Mouse (Mus musculus): ENCODE data around the gene 2010005H15Rik. TPM values are rescaled to one million over a fixed set of nuclear protein-coding genes. Genes with fewer than 3 reads are reported as not detected.
"Not testable (repeated sequence)": the region's sequence is repeated elsewhere in the genome, so short reads cannot be mapped to it uniquely, and the experiment has no call there.

Gene 2010005H15Rik
- polyA plus RNA-seq (2015; fragmentation: Nextera tagmentation; extraction: Ambion mirVana), result not detected in 2 replicates

DNA sequence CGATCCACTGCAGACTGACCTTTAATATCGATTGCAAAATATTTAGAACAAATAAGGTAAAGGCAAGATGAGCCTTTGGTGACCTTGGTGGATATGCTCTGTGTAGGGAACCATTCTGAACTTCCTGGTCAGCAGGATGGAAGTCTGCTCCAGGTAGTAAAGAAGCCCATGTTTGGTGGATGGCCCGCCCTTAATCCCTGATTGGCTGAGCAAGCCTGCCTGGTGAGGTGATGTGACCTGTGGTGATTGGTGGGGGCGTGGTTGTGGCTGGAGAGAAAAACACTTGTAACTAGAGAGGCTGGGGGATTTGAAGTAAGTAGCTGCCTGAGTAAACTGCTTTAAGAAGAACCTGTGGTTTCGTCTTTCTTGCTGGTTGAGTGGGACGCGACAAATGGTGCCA, at the start of gene 2010005H15Rik:
2010005H15Rik (plus strand) TSS at position 301 of the 400 bp plus-strand sequence.
- not testable (repeated sequence) for H3K27me3 ChIP-seq (replicated peaks; ENCODE audit: control insufficient read depth, insufficient read depth, low read length); H3K9ac ChIP-seq (replicated peaks; ENCODE audit: low read depth, low read length); H3K4me3 ChIP-seq (replicated peaks; ENCODE audit: low read length); H3K27ac ChIP-seq (ENCODE audit: low read length); H3K36me3 ChIP-seq (ENCODE audit: control insufficient read depth, insufficient read depth); ATAC-seq; H3K4me1 ChIP-seq (replicated peaks; ENCODE audit: control insufficient read depth, insufficient read depth, low read length); H3K4me2 ChIP-seq (ENCODE audit: low read length); H3K9me3 ChIP-seq (ENCODE audit: control insufficient read depth, low read length)
- WGBS, result 97% methylated on average over 6 of the region's 7 CpGs

DNA sequence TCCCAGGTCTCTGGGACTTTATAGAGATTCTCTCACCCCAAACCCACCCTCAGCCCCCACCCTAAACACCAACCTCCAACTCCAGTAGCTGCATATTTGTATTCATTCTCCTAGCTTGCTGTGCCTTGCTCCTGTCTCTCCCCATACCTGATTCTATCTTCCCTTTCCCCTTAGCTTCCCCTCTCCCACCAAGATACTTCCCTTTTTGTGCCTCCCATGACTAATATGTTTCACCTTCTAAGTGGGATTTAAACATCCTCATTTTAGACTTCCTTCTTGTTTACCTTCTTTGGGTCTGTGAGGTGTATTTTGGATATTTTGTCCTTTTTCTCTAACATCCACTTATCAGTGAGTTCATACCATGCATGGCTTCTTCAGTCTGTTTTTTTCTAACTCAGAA, 45.2 kb upstream of the 2010005H15Rik start:
- H3K4me1 ChIP-seq (replicated peaks; ENCODE audit: control insufficient read depth, insufficient read depth, low read length), result no peaks in the 10 kb centered on the region
- no peak overlapping the region for H3K4me2 ChIP-seq (ENCODE audit: low read length)
- no peaks in the 10 kb centered on the region for H3K9me3 ChIP-seq (ENCODE audit: control insufficient read depth, low read length)
- H3K4me3 ChIP-seq (replicated peaks; ENCODE audit: low read length), result no peak overlapping the region
- H3K27ac ChIP-seq (ENCODE audit: low read length), result no peak overlapping the region
- no peaks in the 10 kb centered on the region for H3K36me3 ChIP-seq (ENCODE audit: control insufficient read depth, insufficient read depth)
- no peak for ATAC-seq
- no peaks in the 10 kb centered on the region for H3K27me3 ChIP-seq (replicated peaks; ENCODE audit: control insufficient read depth, insufficient read depth, low read length)
- H3K9ac ChIP-seq (replicated peaks; ENCODE audit: low read depth, low read length), result no peak overlapping the region

DNA sequence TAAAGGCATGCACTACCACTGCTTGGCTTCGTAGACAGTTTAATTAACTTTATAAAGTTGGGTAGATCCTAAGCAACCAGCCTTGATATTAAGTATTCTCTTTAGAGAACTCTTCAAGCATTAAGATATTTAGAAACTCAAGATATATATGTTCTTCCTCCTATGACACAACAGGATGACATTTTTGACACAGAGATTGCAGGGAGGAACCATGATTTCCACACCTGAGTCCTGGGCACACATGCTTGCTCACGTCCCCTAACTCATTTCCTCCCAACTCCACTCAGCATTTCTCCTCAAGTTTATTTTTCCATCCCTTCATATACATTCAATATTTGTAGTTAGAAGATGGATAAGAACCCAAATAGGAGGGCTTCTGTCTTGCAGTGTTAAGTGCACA, 41.4 kb upstream of the 2010005H15Rik start:
- Histone ChIP-seq H3K27ac (ENCODE audit: low read length) (no peak overlapping the region), H3K36me3 (ENCODE audit: control insufficient read depth, insufficient read depth) (no peaks in the 10 kb centered on the region), H3K27me3 (replicated peaks; ENCODE audit: control insufficient read depth, insufficient read depth, low read length) (no peaks in the 10 kb centered on the region), H3K4me2 (ENCODE audit: low read length) (no peak overlapping the region), H3K4me3 (replicated peaks; ENCODE audit: low read length) (no peak overlapping the region), H3K9me3 (ENCODE audit: control insufficient read depth, low read length) (no peaks in the 10 kb centered on the region), H3K9ac (replicated peaks; ENCODE audit: low read depth, low read length) (no peak overlapping the region), H3K4me1 (replicated peaks; ENCODE audit: control insufficient read depth, insufficient read depth, low read length) (no peaks in the 10 kb centered on the region)
- WGBS, result 79% methylated on average over 2 of the region's 2 CpGs
- no peak for ATAC-seq

DNA sequence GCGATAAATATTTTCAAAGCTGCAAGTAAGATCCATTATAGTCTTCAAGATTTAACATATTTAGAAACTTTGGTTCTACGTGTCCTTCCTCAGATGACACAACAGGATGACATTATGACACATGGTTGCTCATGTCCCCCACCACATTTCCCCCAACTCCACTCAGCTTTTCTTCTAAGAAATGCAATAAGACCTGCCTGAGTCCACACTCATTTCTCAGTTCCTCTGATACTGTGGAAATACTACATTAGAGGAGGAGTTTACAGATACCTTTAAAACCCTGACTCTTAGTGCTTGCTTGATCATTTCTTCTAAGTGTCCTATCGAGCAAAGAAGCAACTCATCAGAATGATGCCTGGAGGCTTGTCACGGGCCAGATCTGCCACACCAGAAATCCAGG, 37.4 kb upstream of the 2010005H15Rik start, which contains the start of gene Gm5483:
Gm5483 (plus strand) TSS at position 301 of the 400 bp plus-strand sequence.
- H3K4me3 ChIP-seq (replicated peaks; ENCODE audit: low read length); H3K4me2 ChIP-seq (ENCODE audit: low read length); H3K9me3 ChIP-seq (ENCODE audit: control insufficient read depth, low read length); H3K9ac ChIP-seq (replicated peaks; ENCODE audit: low read depth, low read length); H3K4me1 ChIP-seq (replicated peaks; ENCODE audit: control insufficient read depth, insufficient read depth, low read length); ATAC-seq; H3K27ac ChIP-seq (ENCODE audit: low read length); H3K36me3 ChIP-seq (ENCODE audit: control insufficient read depth, insufficient read depth); H3K27me3 ChIP-seq (replicated peaks; ENCODE audit: control insufficient read depth, insufficient read depth, low read length): not testable (repeated sequence)
- 86% methylated on average over 4 of the region's 4 CpGs for WGBS

DNA sequence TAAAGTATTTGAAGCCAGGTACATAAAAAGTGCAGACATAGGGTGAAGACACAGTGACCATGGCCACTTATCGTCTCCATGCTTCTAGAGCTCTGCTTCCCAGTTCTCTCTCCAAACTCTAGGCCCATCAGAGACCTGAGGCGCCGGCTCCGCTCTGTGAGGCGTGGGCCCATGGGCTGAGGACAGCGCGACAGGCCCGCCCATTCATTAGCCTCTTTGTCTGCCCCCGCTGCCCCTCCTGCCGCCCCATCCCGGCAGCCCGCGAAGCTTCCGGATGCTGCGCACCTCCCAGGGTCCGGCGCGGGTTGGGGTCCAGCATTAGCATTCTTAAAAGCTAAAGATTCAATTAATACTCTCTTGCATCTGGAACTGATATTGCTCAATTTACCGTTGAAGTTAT, 22.0 kb upstream of the 2010005H15Rik start:
- Histone ChIP-seq H3K27ac (ENCODE audit: low read length) (no peak overlapping the region), H3K9ac (replicated peaks; ENCODE audit: low read depth, low read length) (no peak overlapping the region), H3K36me3 (ENCODE audit: control insufficient read depth, insufficient read depth) (no peaks in the 10 kb centered on the region), H3K4me3 (replicated peaks; ENCODE audit: low read length) (no peak overlapping the region), H3K4me2 (ENCODE audit: low read length) (no peak overlapping the region), H3K9me3 (ENCODE audit: control insufficient read depth, low read length) (no peaks in the 10 kb centered on the region), H3K27me3 (replicated peaks; ENCODE audit: control insufficient read depth, insufficient read depth, low read length) (no peaks in the 10 kb centered on the region), H3K4me1 (replicated peaks; ENCODE audit: control insufficient read depth, insufficient read depth, low read length) (no peaks in the 10 kb centered on the region)
- 47% methylated on average over 19 of the region's 19 CpGs for WGBS
- ATAC-seq, result no peak

DNA sequence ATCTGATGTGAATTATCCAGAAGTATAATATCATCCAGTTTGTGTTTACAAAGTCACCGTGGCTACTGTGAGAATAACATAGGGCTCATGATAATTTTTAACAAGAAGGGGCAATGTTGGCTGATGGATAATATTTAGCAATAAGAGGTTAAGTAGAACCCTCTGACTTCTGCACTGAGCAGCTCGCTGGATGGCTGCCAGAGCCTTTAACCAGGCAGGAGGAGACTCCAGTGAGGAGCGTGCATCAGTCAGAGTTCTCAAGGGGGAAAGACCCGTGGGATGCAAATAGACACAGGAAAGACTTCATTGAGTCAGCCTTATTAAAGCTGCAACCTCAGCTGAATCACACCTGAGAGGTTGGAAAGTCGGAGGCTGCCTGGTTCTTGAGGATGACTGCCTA, 17.4 kb upstream of the 2010005H15Rik start:
- Histone ChIP-seq H3K9me3 (ENCODE audit: control insufficient read depth, low read length) (no peaks in the 10 kb centered on the region), H3K27me3 (replicated peaks; ENCODE audit: control insufficient read depth, insufficient read depth, low read length) (no peaks in the 10 kb centered on the region), H3K4me2 (ENCODE audit: low read length) (no peak overlapping the region), H3K9ac (replicated peaks; ENCODE audit: low read depth, low read length) (no peak overlapping the region), H3K4me1 (replicated peaks; ENCODE audit: control insufficient read depth, insufficient read depth, low read length) (no peaks in the 10 kb centered on the region), H3K36me3 (ENCODE audit: control insufficient read depth, insufficient read depth) (no peaks in the 10 kb centered on the region), H3K4me3 (replicated peaks; ENCODE audit: low read length) (no peak overlapping the region), H3K27ac (ENCODE audit: low read length) (no peak overlapping the region)
- ATAC-seq, result no peak
- 77% methylated on average over 5 of the region's 5 CpGs for WGBS

DNA sequence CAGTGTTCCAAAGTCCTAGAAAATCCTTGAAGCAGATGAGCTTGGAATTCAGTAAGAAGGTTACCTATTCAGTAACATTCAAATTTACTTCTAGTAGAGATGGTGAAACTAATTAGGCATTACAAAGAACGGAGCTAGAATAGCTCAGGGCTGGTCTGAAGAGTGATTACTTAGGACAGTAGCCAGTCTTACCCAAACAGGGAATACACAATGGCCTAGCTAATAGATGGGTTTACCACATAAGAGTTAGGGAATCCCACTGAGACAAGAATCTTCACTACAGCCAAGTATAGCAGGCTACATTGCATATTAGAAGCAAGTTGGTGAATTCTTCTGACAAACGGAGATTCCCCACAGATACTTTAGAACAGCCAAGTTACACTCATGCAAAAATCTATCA, 15.6 kb upstream of the 2010005H15Rik start:
- not testable (repeated sequence) for ATAC-seq; H3K9me3 ChIP-seq (ENCODE audit: control insufficient read depth, low read length); H3K4me2 ChIP-seq (ENCODE audit: low read length); H3K27me3 ChIP-seq (replicated peaks; ENCODE audit: control insufficient read depth, insufficient read depth, low read length); H3K9ac ChIP-seq (replicated peaks; ENCODE audit: low read depth, low read length); H3K27ac ChIP-seq (ENCODE audit: low read length); H3K4me1 ChIP-seq (replicated peaks; ENCODE audit: control insufficient read depth, insufficient read depth, low read length); H3K36me3 ChIP-seq (ENCODE audit: control insufficient read depth, insufficient read depth); H3K4me3 ChIP-seq (replicated peaks; ENCODE audit: low read length)
- WGBS, result 39% methylated on average over 2 of the region's 2 CpGs

DNA sequence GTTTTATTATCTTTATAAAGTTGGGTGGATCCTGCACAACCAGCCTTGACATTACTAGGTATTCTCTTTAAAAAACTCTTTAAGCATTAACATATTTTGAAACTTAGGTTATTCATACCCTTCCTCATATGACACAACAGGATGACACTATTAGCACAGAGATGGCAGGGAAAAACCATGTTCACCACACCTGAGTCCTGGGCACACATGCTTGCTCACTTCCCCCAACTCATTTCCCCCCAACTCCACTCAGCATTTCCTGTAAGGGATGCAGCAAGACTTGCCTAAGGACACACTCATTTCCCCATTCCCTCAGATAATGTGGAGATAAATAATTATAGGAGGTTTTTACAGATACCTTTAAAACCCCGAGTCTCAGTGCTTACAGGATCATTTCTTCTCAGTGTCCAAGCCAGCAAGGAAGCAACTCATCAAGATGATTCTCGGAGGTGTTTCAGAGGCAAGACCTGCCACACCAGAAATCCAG, 11.3 kb upstream of the 2010005H15Rik start, which contains the start of gene Gm5416:
Gm5416 (plus strand) TSS at position 437 of the 487 bp plus-strand sequence.
- no peak for ATAC-seq
- Histone ChIP-seq H3K36me3 (ENCODE audit: control insufficient read depth, insufficient read depth) (no peaks in the 10 kb centered on the region), H3K4me1 (replicated peaks; ENCODE audit: control insufficient read depth, insufficient read depth, low read length) (no peaks in the 10 kb centered on the region), H3K4me2 (ENCODE audit: low read length) (no peak within 1 kb of the TSS), H3K27me3 (replicated peaks; ENCODE audit: control insufficient read depth, insufficient read depth, low read length) (no peaks in the 10 kb centered on the region), H3K4me3 (replicated peaks; ENCODE audit: low read length) (no peak within 1 kb of the TSS), H3K9me3 (ENCODE audit: control insufficient read depth, low read length) (no peaks in the 10 kb centered on the region), H3K9ac (replicated peaks; ENCODE audit: low read depth, low read length) (no peak within 1 kb of the TSS), H3K27ac (ENCODE audit: low read length) (no peak within 1 kb of the TSS)
- 84% methylated on average over 2 of the region's 2 CpGs for WGBS

DNA sequence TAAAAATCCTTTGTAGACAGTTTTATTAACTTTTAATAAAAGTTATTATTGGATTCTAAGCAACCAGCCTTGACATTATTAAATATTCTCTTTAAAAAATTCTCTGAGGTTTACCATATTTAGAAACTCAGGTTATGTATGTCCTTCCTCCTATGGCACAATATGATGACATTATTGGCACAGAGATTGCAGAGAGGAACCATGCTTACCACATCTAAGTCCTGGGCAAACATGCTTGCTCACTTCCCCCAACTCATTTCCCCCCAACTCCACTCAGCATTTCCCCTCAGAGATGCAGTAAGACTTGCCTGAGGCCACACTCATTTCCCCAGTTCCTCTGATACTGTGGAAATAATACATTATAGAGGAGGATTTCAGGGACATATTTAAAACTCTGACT, 39.3 kb downstream of the 2010005H15Rik start:
- not testable (repeated sequence) for H3K4me2 ChIP-seq (ENCODE audit: low read length); H3K36me3 ChIP-seq (ENCODE audit: control insufficient read depth, insufficient read depth); H3K9ac ChIP-seq (replicated peaks; ENCODE audit: low read depth, low read length); ATAC-seq; H3K9me3 ChIP-seq (ENCODE audit: control insufficient read depth, low read length); H3K4me1 ChIP-seq (replicated peaks; ENCODE audit: control insufficient read depth, insufficient read depth, low read length); H3K27ac ChIP-seq (ENCODE audit: low read length); H3K4me3 ChIP-seq (replicated peaks; ENCODE audit: low read length); H3K27me3 ChIP-seq (replicated peaks; ENCODE audit: control insufficient read depth, insufficient read depth, low read length)

DNA sequence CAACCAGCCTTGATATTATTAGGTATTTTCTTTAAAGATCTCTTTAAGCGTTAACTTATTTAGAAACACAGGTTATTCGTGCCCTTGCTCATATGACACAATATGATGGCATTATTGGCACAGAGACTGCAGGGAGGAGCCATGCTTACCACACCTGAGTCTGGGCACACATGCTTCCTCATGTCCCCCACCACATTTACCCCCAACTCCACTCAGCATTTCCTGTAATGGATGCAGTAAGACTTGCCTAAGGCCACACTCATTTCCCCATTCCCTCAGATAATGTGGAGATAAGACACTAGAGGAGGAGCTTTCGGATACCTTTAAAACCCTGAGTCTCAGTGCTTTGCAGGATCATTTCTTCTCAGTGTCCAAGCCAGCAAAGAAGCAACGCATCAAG, 55.5 kb downstream of the 2010005H15Rik start, which contains the start of gene Stfa1:
Stfa1 (plus strand) TSS at position 156 of the 400 bp plus-strand sequence.
- not testable (repeated sequence) for H3K27ac ChIP-seq (ENCODE audit: low read length); H3K4me1 ChIP-seq (replicated peaks; ENCODE audit: control insufficient read depth, insufficient read depth, low read length); H3K27me3 ChIP-seq (replicated peaks; ENCODE audit: control insufficient read depth, insufficient read depth, low read length); H3K4me2 ChIP-seq (ENCODE audit: low read length); H3K9ac ChIP-seq (replicated peaks; ENCODE audit: low read depth, low read length); ATAC-seq; H3K36me3 ChIP-seq (ENCODE audit: control insufficient read depth, insufficient read depth); H3K9me3 ChIP-seq (ENCODE audit: control insufficient read depth, low read length); H3K4me3 ChIP-seq (replicated peaks; ENCODE audit: low read length)
- WGBS, result 87% methylated on average over 4 of the region's 4 CpGs
